Mouse (Mus musculus): ENCODE measurements around the gene Nptn.

Gene Nptn

DNA sequence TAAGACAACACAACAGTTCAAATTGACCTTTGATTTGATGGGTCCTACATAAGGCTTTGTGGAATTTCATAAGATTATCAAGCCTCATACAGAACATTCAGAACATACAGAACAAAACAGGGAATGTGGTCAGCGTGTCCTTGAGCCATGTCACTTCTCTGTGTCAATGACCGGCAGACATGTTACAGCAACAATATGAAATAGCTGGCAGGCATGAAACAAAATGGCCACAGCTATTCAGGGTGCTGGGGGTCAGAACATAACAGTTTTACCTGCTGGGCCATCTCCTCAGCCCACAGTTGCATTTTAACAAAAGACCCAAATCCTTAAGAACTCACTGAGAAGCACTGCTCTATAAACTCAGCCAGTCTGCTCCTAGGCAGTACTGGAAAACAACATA is 116.4 kb downstream of the Nptn start:
- DNase-seq (ENCODE audit: low spot score) = no peak

- no peak for DNase-seq (ENCODE audit: low spot score)
Observed at GRCm38 (mm10) chr9:58701751-58702150, 119.7 kb downstream of the Nptn start.

GRCm38 (mm10) chr9:58703766-58704165 is 121.7 kb downstream of the Nptn start:
- no peak for DNase-seq (ENCODE audit: low spot score)

- no peak for DNase-seq (ENCODE audit: low spot score)
Observed at GRCm38 (mm10) chr9:58706024-58706423, 124.0 kb downstream of the Nptn start.

Data from layer of hippocampus, adult 9-10 months (tissue).